9 mouse cellular contexts compared by ENCODE assay signal in the genomic region with DNA sequence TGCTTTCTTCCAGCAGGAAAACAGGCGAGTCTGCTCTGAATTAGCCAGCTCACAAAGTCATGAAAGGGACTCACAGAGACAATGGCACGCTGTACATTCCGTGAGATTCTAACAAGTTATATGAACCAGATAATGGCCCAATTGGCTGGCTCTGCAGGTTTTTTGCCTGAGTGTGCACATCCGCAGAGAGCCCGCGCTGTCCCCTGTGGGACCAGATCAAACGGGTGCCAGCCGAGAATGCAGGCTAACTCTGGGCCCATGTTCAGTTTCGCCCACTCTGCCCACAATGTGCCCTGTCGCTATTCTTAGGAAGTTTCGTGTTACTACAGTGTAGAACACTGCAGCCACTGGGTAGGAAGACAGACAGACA.
DNase-seq lines count a peak whose midpoint lies in the region; ATAC-seq lines count a peak whose summit lies in the region.
"Had no signal": no experiment of that assay in that cellular context is flagged by ENCODE, and none has a peak within 500 bp of the region (broad histone marks: within the 10 kb centered on the region; RNA-seq: fewer than 3 reads in every experiment).

No protein-coding gene starts in this region.

- no peak for DNase-seq in neural tube, embryonic 11.5 days (ENCODE audit: low spot score)
- DNase-seq in neural tube, embryonic 10.5 days (ENCODE audit: extremely low spot score, low spot score) = no peak
- DNase-seq in mesoderm, embryonic 11.5 days (ENCODE audit: low read depth, low spot score) = peak; percentile 62
- DNase-seq in spleen, postnatal 36 days (ENCODE audit: low spot score in 2 of 2) = peak; percentile 41 to 44
- no peak for DNase-seq in urinary bladder, postnatal 25 days (ENCODE audit: low spot score)
- DNase-seq: lung, adult 18-20 months had no signal

- H3K4me1 ChIP-seq in neural tube, embryonic 11.5 days (ENCODE audit: control insufficient read depth, insufficient read depth, low read length) = peaks cover 23% of the 10 kb centered on the region
- H3K4me1 ChIP-seq in forebrain, embryonic 15.5 days = peaks cover 27% of the 10 kb centered on the region

- no peak overlapping the region for H3K4me3 ChIP-seq in neural tube, embryonic 11.5 days (ENCODE audit: low read depth, low read length)
- no peak overlapping the region for H3K4me3 ChIP-seq in forebrain, embryonic 15.5 days
- H3K4me3 ChIP-seq: heart, embryonic 12.5 days had no signal

- H3K9ac ChIP-seq in neural tube, embryonic 11.5 days (ENCODE audit: low read length) = no peak overlapping the region
- no peak overlapping the region for H3K9ac ChIP-seq in forebrain, embryonic 15.5 days (replicated peaks)
- H3K9ac ChIP-seq: heart, embryonic 12.5 days had no signal

- H3K27ac ChIP-seq in neural tube, embryonic 11.5 days (ENCODE audit: low read depth, low read length) = peak overlapping the region; percentile 89
- peak overlapping the region; percentile 62 for H3K27ac ChIP-seq in forebrain, embryonic 15.5 days (replicated peaks)

- H3K4me2 ChIP-seq in neural tube, embryonic 11.5 days (ENCODE audit: low read depth) = peak overlapping the region; percentile 16
- peak overlapping the region; percentile 24 for H3K4me2 ChIP-seq in forebrain, embryonic 15.5 days (replicated peaks)
- H3K4me2 ChIP-seq: heart, embryonic 12.5 days had no signal

- H3K36me3 ChIP-seq in neural tube, embryonic 11.5 days (ENCODE audit: control insufficient read depth, insufficient read depth, low read length) = no peaks in the 10 kb centered on the region
- H3K36me3 ChIP-seq in forebrain, embryonic 15.5 days = no peaks in the 10 kb centered on the region
- H3K36me3 ChIP-seq: heart, embryonic 12.5 days had no signal

- H3K27me3 ChIP-seq in neural tube, embryonic 11.5 days (ENCODE audit: control insufficient read depth, insufficient read depth, low read length) = no peaks in the 10 kb centered on the region
- no peaks in the 10 kb centered on the region for H3K27me3 ChIP-seq in forebrain, embryonic 15.5 days

- no peaks in the 10 kb centered on the region for H3K9me3 ChIP-seq in neural tube, embryonic 11.5 days (ENCODE audit: control insufficient read depth, low read length)
- H3K9me3 ChIP-seq in forebrain, embryonic 15.5 days = no peaks in the 10 kb centered on the region
- H3K9me3 ChIP-seq: heart, embryonic 12.5 days had no signal

- 51% methylated on average over 11 of the region's 11 CpGs for WGBS in neural tube, embryonic 11.5 days
- 9% methylated on average over 11 of the region's 11 CpGs for WGBS in forebrain, embryonic 15.5 days

- no peak for ATAC-seq in neural tube, embryonic 11.5 days (ENCODE audit: insufficient read depth, low FRiP score, low TSS enrichment)
- peak; percentile 39 for ATAC-seq in forebrain, embryonic 15.5 days (replicated peaks)
- ATAC-seq in CD4-positive, CD25-positive, alpha-beta regulatory T cell, adult 4 months = no peak

Comparison
In these comparisons a context has a peak if more than half of its experiments do, and no peak if none do; other contexts are left out.
1. DNase-seq: peak in mesoderm, embryonic 11.5 days (single experiment) and spleen, postnatal 36 days (2 of 2); none in neural tube, embryonic 11.5 days (single experiment), neural tube, embryonic 10.5 days (single experiment) and urinary bladder, postnatal 25 days (single experiment).